Mouse (Mus musculus) cerebellum, postnatal 4 days (tissue): ENCODE measurements around the gene Usp39.
A peak's percentile ranks its signal among the peaks of the same experiment; 100 is the strongest.

Experiments used
- DNase-seq, 2 experiments: peaks; one replicate each; pipeline ENCODE4 v3.0.0; 2022; ENCODE audit warnings: low spot score in 2 of 2, mixed read lengths in 1 of 2

Gene Usp39

GRCm38 (mm10) chr6:72345074-72345567, at the start of gene Usp39:
TSS of gene Usp39 (minus strand) at chr6:72345184.
- peak; percentile 81 to 89 for DNase-seq

- DNase-seq, result no peak
These were observed 47.4 kb upstream of the Usp39 start for GRCm38 (mm10) chr6:72392341-72392740.

GRCm38 (mm10) chr6:72390795-72391521, 46.0 kb upstream of the Usp39 start:
- no peak for DNase-seq

- peak in 1 of 2 experiments; percentile 22 for DNase-seq
These were observed 45.2 kb upstream of the Usp39 start, which contains the start of gene Vamp8 for GRCm38 (mm10) chr6:72389941-72390771. TSS of gene Vamp8 (minus strand) at chr6:72390703.

GRCm38 (mm10) chr6:72389471-72389940, 44.5 kb upstream of the Usp39 start:
- DNase-seq, result no peak

GRCm38 (mm10) chr6:72388791-72389329, 43.9 kb upstream of the Usp39 start:
- no peak for DNase-seq

GRCm38 (mm10) chr6:72388266-72388665, 43.3 kb upstream of the Usp39 start:
- DNase-seq, result no peak

- no peak for DNase-seq
These were observed 42.8 kb upstream of the Usp39 start for GRCm38 (mm10) chr6:72387816-72388215.

GRCm38 (mm10) chr6:72386561-72386960, 41.6 kb upstream of the Usp39 start:
- no peak for DNase-seq

GRCm38 (mm10) chr6:72385258-72385657, 40.3 kb upstream of the Usp39 start:
- no peak for DNase-seq

- DNase-seq, result no peak
These were observed 39.0 kb upstream of the Usp39 start for GRCm38 (mm10) chr6:72383952-72384351.

- no peak for DNase-seq
These were observed 38.3 kb upstream of the Usp39 start for GRCm38 (mm10) chr6:72383142-72383820.

GRCm38 (mm10) chr6:72382494-72382893, 37.5 kb upstream of the Usp39 start:
- no peak for DNase-seq

GRCm38 (mm10) chr6:72380131-72380770, 35.3 kb upstream of the Usp39 start, which contains the start of gene Vamp5:
TSS of gene Vamp5 (minus strand) at chr6:72380468.
- peak in 1 of 2 experiments; percentile 30 for DNase-seq

- DNase-seq, result no peak
These were observed 34.6 kb upstream of the Usp39 start for GRCm38 (mm10) chr6:72379377-72380130.

- no peak for DNase-seq
These were observed 33.7 kb upstream of the Usp39 start for GRCm38 (mm10) chr6:72378510-72379234.

- DNase-seq, result no peak
These were observed 30.0 kb upstream of the Usp39 start for GRCm38 (mm10) chr6:72374820-72375563.

GRCm38 (mm10) chr6:72374206-72374605, 29.2 kb upstream of the Usp39 start:
- DNase-seq, result no peak

- DNase-seq, result no peak
These were observed 28.2 kb upstream of the Usp39 start for GRCm38 (mm10) chr6:72373184-72373583.
